Mouse (Mus musculus) duodenum, adult 2 months (tissue): ENCODE data around the gene Gm8020. TPM values are rescaled to one million over a fixed set of nuclear protein-coding genes. Genes with fewer than 3 reads are reported as not detected.

Source experiments
- polyA plus RNA-seq: library from polyadenylated mRNA; depleted of rRNA; stranded (reverse); fragments of >200 nt; gene quantifications from 2 replicates; pipeline ENCODE4 v1.2.3, GENCODE M21; 2012; ENCODE audit warnings: low replicate concordance; rRNA removed

Gene Gm8020
- not detected in 2 replicates for polyA plus RNA-seq

GRCm38 (mm10) chr14:42502249-42502648 is at the start of gene Gm8020:
Gm8020 (minus strand) TSS chr14:42502349.

DNA sequence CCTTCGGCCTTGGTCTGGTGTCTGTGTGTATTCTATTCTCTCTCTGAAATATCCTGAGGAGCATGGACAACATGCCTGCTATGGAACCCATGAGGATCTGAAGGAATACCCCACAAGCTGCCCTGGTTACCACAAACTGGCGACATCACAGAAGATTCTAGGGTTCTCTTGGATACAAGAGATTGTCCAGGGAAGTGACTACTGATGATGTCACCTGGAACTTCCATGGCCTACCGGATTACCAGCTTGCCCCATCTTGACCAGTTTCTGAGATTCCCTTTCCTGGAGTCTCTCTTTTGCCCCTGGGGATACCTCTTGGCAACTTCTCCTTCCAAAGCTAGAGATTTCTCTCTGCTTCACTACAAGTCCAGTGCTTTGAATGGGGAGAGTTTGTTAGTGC is 22.0 kb upstream of the Gm8020 start, which contains the start of gene Gm8024:
Gene Gm8024, minus strand, starts transcription at position 101 of the 400 bp plus-strand sequence.

DNA sequence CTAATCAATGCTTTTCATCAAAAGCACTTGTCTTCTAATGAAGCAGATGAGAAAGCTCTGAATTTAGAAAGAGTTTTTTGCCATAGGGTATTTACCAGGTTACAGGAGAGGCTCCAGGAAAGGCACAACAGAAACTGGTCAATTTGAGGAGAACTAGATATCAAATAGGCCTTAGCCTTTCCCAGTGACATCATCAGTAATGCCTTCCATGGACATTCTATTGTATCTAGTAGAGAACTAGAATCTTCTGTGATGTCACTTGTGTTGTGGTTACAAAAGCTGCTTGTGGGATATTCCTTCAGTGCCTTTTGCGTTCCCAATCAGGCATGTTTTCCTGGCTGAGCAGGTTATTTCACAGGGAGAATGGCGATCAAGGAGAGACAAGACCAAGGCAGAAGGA is 38.6 kb downstream of the Gm8020 start, which contains the start of gene Gm8011:
Gene Gm8011, plus strand, starts transcription at position 301 of the 400 bp plus-strand sequence.

Other genes starting within 250 kb of the Gm8020 start
- gene Gm17026, start 242.3 kb downstream of the Gm8020 start, polyA plus RNA-seq = not detected in 2 replicates
- gene Gm9611, start 205.0 kb downstream of the Gm8020 start, polyA plus RNA-seq = not detected in 2 replicates
- not detected in 2 replicates for gene Gm7995, start 192.1 kb downstream of the Gm8020 start, polyA plus RNA-seq
- not detected in 2 replicates for gene Gm8005, start 62.7 kb downstream of the Gm8020 start, polyA plus RNA-seq
- not detected in 2 replicates for gene Gm8011, start 38.5 kb downstream of the Gm8020 start, polyA plus RNA-seq
- not detected in 2 replicates for gene Gm8024, start 21.9 kb upstream of the Gm8020 start, polyA plus RNA-seq
- not detected in 2 replicates for gene Gm17124, start 97.5 kb upstream of the Gm8020 start, polyA plus RNA-seq
- gene Gm3633, start 139.6 kb upstream of the Gm8020 start, polyA plus RNA-seq = not detected in 2 replicates
- not detected in 2 replicates for gene Gm10378, start 153.6 kb upstream of the Gm8020 start, polyA plus RNA-seq